ENCODE assay signal across 9 mouse cellular contexts in genomic region chr17:32281611-32282310, GRCm38 (mm10). TPM values are rescaled to one million over a fixed set of nuclear protein-coding genes. Genes with fewer than 3 reads are reported as not detected.
A peak's percentile ranks its signal among the peaks of the same experiment; 100 is the strongest.
DNase-seq lines count a peak whose midpoint lies in the region; ATAC-seq and TF ChIP-seq lines count a peak whose summit lies in the region.
"Had no signal": no experiment of that assay in that cellular context is flagged by ENCODE, and none has a peak within 500 bp of the region (broad histone marks: within the 10 kb centered on the region; RNA-seq: fewer than 3 reads in every experiment).

No protein-coding gene starts in this region.

- WGBS in heart, embryonic 16.5 days = 53% methylated on average over 4 of the region's 4 CpGs
- WGBS in neural tube, embryonic 12.5 days = 86% methylated on average over 4 of the region's 4 CpGs
- 81% methylated on average over 4 of the region's 4 CpGs for WGBS in neural tube, embryonic 15.5 days
- WGBS in embryonic facial prominence, embryonic 13.5 days = 81% methylated on average over 4 of the region's 4 CpGs
- WGBS in small intestine, adult 2 months = 9% methylated on average over 4 of the region's 4 CpGs

- H3K27me3 ChIP-seq in heart, embryonic 16.5 days (ENCODE audit: control insufficient read depth, insufficient read depth, low read length) = no peaks in the 10 kb centered on the region
- H3K27me3 ChIP-seq in neural tube, embryonic 12.5 days (replicated peaks) = no peaks in the 10 kb centered on the region
- no peaks in the 10 kb centered on the region for H3K27me3 ChIP-seq in neural tube, embryonic 15.5 days (replicated peaks)
- H3K27me3 ChIP-seq in embryonic facial prominence, embryonic 13.5 days = no peaks in the 10 kb centered on the region
- no peaks in the 10 kb centered on the region for H3K27me3 ChIP-seq in small intestine, adult 2 months (ENCODE audit: control insufficient read depth, insufficient read depth, low read length)

- peaks cover 25% of the 10 kb centered on the region for H3K4me1 ChIP-seq in heart, embryonic 16.5 days (ENCODE audit: control insufficient read depth, insufficient read depth, low read length)
- H3K4me1 ChIP-seq in neural tube, embryonic 12.5 days = peaks cover 20% of the 10 kb centered on the region
- H3K4me1 ChIP-seq in neural tube, embryonic 15.5 days = peaks cover 36% of the 10 kb centered on the region
- peaks cover 30% of the 10 kb centered on the region for H3K4me1 ChIP-seq in embryonic facial prominence, embryonic 13.5 days
- peaks cover 10% of the 10 kb centered on the region; the same call in 1 of the 2 replicates for H3K4me1 ChIP-seq in small intestine, adult 2 months (ENCODE audit: control insufficient read depth, insufficient read depth, insufficient read length, low read length)

- TF ChIP-seq POLR2A in small intestine, adult 2 months (IDR thresholded peaks at IDR 0.05; ENCODE audit: low read depth, low read length) = no peak

- H3K36me3 ChIP-seq in heart, embryonic 16.5 days (ENCODE audit: control insufficient read depth, insufficient read depth) = no peaks in the 10 kb centered on the region
- H3K36me3 ChIP-seq in neural tube, embryonic 12.5 days = no peaks in the 10 kb centered on the region
- H3K36me3 ChIP-seq in neural tube, embryonic 15.5 days = no peaks in the 10 kb centered on the region
- H3K36me3 ChIP-seq in embryonic facial prominence, embryonic 13.5 days = no peaks in the 10 kb centered on the region
- no peaks in the 10 kb centered on the region for H3K36me3 ChIP-seq in small intestine, adult 2 months (ENCODE audit: control insufficient read depth, insufficient read depth, low read length)

- H3K9ac ChIP-seq in heart, embryonic 16.5 days (ENCODE audit: low read length) = no peak overlapping the region
- H3K9ac ChIP-seq in neural tube, embryonic 12.5 days = no peak overlapping the region
- no peak overlapping the region for H3K9ac ChIP-seq in neural tube, embryonic 15.5 days (replicated peaks)
- H3K9ac ChIP-seq in embryonic facial prominence, embryonic 13.5 days = no peak overlapping the region

- DNase-seq in heart, postnatal 36 days = no peak
- no peak for DNase-seq in left cerebral cortex, adult 18-20 months (ENCODE audit: low spot score in 2 of 2)
- DNase-seq: gastrocnemius, postnatal 14 days; lung, adult 18-20 months had no signal

- 0 out of 2 replicates have a peak overlapping the region, but pooled peaks have one; percentile 21 for H3K27ac ChIP-seq in heart, embryonic 16.5 days (ENCODE audit: low read length)
- H3K27ac ChIP-seq in neural tube, embryonic 12.5 days = no peak overlapping the region
- H3K27ac ChIP-seq in neural tube, embryonic 15.5 days (replicated peaks) = no peak overlapping the region
- H3K27ac ChIP-seq in embryonic facial prominence, embryonic 13.5 days = no peak overlapping the region
- H3K27ac ChIP-seq in small intestine, adult 2 months (ENCODE audit: insufficient read depth, low read depth, low read length) = peak overlapping the region; percentile 46

- H3K4me3 ChIP-seq in heart, embryonic 16.5 days (ENCODE audit: low read length) = no peak overlapping the region
- H3K4me3 ChIP-seq in neural tube, embryonic 12.5 days = no peak overlapping the region
- H3K4me3 ChIP-seq in neural tube, embryonic 15.5 days (replicated peaks) = no peak overlapping the region
- H3K4me3 ChIP-seq in embryonic facial prominence, embryonic 13.5 days = no peak overlapping the region
- no peak overlapping the region; the same call in 1 of the 2 replicates for H3K4me3 ChIP-seq in small intestine, adult 2 months (ENCODE audit: low read depth, low read length)

- H3K4me2 ChIP-seq in heart, embryonic 16.5 days (ENCODE audit: low read depth, low read length) = no peak overlapping the region
- peak overlapping the region; percentile 12; the same call in 1 of the 2 replicates for H3K4me2 ChIP-seq in neural tube, embryonic 12.5 days (replicated peaks)
- H3K4me2 ChIP-seq in neural tube, embryonic 15.5 days = no peak overlapping the region
- H3K4me2 ChIP-seq in embryonic facial prominence, embryonic 13.5 days = peak overlapping the region; percentile 22; the same call in 1 of the 2 replicates

- no peak for TF ChIP-seq CTCF in small intestine, adult 2 months (IDR thresholded peaks at IDR 0.05; ENCODE audit: extremely low read depth, insufficient read length, insufficient replicate concordance, low read depth, low read length)

- H3K9me3 ChIP-seq in heart, embryonic 16.5 days (replicated peaks; ENCODE audit: control insufficient read depth, low read length) = no peaks in the 10 kb centered on the region
- no peaks in the 10 kb centered on the region for H3K9me3 ChIP-seq in neural tube, embryonic 12.5 days
- H3K9me3 ChIP-seq in neural tube, embryonic 15.5 days (replicated peaks) = no peaks in the 10 kb centered on the region
- no peaks in the 10 kb centered on the region for H3K9me3 ChIP-seq in embryonic facial prominence, embryonic 13.5 days

- intact Hi-C loops in heart, postnatal 36 days (cut with DNase I) = no loop called here

- no peak for ATAC-seq in heart, embryonic 16.5 days (replicated peaks; ENCODE audit: extremely low read depth, insufficient read depth, low FRiP score)
- no peak for ATAC-seq in neural tube, embryonic 12.5 days (ENCODE audit: low FRiP score, low read depth)
- ATAC-seq in neural tube, embryonic 15.5 days (ENCODE audit: low FRiP score) = no peak
- ATAC-seq in embryonic facial prominence, embryonic 13.5 days (ENCODE audit: insufficient number of reproducible peaks, insufficient read depth, low FRiP score, low TSS enrichment, low read depth) = no peak

RNA-seq across cellular contexts. Expression of gene Brd4, which starts 2.8 kb away (rescaled TPM):
- polyA plus RNA-seq in heart, embryonic 16.5 days (2015; fragmentation: Nextera tagmentation; extraction: Ambion mirVana) = 54.1 and 55.4 TPM in 2 replicates
- 10 to 100 TPM; 52.3 to 55.0 TPM for total RNA-seq in heart, postnatal 36 days (2021)
- polyA plus RNA-seq in neural tube, embryonic 12.5 days (2016; fragmentation: Nextera tagmentation; extraction: Ambion mirVana) = 105 and 112 TPM in 2 replicates
- 73.9 and 84.4 TPM in 2 replicates for polyA plus RNA-seq in neural tube, embryonic 15.5 days (2015; fragmentation: Nextera tagmentation; extraction: Ambion mirVana)
- polyA plus RNA-seq in embryonic facial prominence, embryonic 13.5 days (2015; fragmentation: Nextera tagmentation; extraction: Ambion mirVana) = 106 and 117 TPM in 2 replicates
- 36.7 and 64.7 TPM in 2 replicates for polyA plus RNA-seq in small intestine, adult 2 months (2012; rRNA removed)
- 100 to 1,000 TPM; 107 to 108 TPM for total RNA-seq in left cerebral cortex, adult 18-20 months (2021)

RNA-seq across cellular contexts. Expression of gene Akap8, which starts 39.3 kb away (rescaled TPM):
- polyA plus RNA-seq in heart, embryonic 16.5 days (2015; fragmentation: Nextera tagmentation; extraction: Ambion mirVana) = 75.8 and 81.4 TPM in 2 replicates
- total RNA-seq in heart, postnatal 36 days (2021) = 10 to 100 TPM; 37.3 to 50.4 TPM
- 124 and 126 TPM in 2 replicates for polyA plus RNA-seq in neural tube, embryonic 12.5 days (2016; fragmentation: Nextera tagmentation; extraction: Ambion mirVana)
- 100 and 101 TPM in 2 replicates for polyA plus RNA-seq in neural tube, embryonic 15.5 days (2015; fragmentation: Nextera tagmentation; extraction: Ambion mirVana)
- 120 and 123 TPM in 2 replicates for polyA plus RNA-seq in embryonic facial prominence, embryonic 13.5 days (2015; fragmentation: Nextera tagmentation; extraction: Ambion mirVana)
- polyA plus RNA-seq in small intestine, adult 2 months (2012; rRNA removed) = 23.5 and 28.6 TPM in 2 replicates
- 10 to 100 TPM; 81.2 to 87.6 TPM for total RNA-seq in left cerebral cortex, adult 18-20 months (2021)

Comparison
In these comparisons a context has a peak if more than half of its experiments do, and no peak if none do; other contexts are left out.
1. H3K4me2 ChIP-seq: peak in neural tube, embryonic 12.5 days (single experiment) and embryonic facial prominence, embryonic 13.5 days (single experiment); none in heart, embryonic 16.5 days (single experiment) and neural tube, embryonic 15.5 days (single experiment).
2. H3K27ac ChIP-seq: peak in heart, embryonic 16.5 days (single experiment) and small intestine, adult 2 months (single experiment); none in neural tube, embryonic 12.5 days (single experiment), neural tube, embryonic 15.5 days (single experiment) and embryonic facial prominence, embryonic 13.5 days (single experiment).